Mouse (Mus musculus) hindbrain, embryonic 14.5 days (tissue): ENCODE measurements around the gene Wnt3. TPM values are rescaled to one million over a fixed set of nuclear protein-coding genes. Genes with fewer than 3 reads are reported as not detected.

Source experiments
- ATAC-seq: fragments of 200-750 bp; cut with Nextera tagmentation; 2 replicates; pipeline ENCODE4 v1.8.0; 2017; ENCODE audit warnings: moderate number of reproducible peaks, mild to moderate bottlenecking, moderate TSS enrichment, moderate library complexity; ENCODE audit not compliant: low FRiP score
- DNase-seq: peaks from one replicate; pipeline ENCODE4 v3.0.0-alpha.2; 2015; ENCODE audit warnings: low spot score
- H3K27ac ChIP-seq: fragments of 300-500 bp; sonication (generic); 2 replicates; pipeline ENCODE4 v1.5.1; 2014; ENCODE audit warnings: mild to moderate bottlenecking, moderate library complexity
- H3K27me3 ChIP-seq: fragments of 300-500 bp; sonication (generic); 2 replicates; pipeline ENCODE4 v1.6.1; 2014; ENCODE audit warnings: mild to moderate bottlenecking, low read length, mixed read lengths; ENCODE audit not compliant: control insufficient read depth, insufficient read depth
- H3K36me3 ChIP-seq: fragments of 300-500 bp; sonication (generic); replicated peaks from 2 replicates; pipeline ENCODE4 v1.6.1; 2014; ENCODE audit not compliant: control insufficient read depth, insufficient read depth
- H3K4me1 ChIP-seq: fragments of 300-500 bp; sonication (generic); replicated peaks from 2 replicates; pipeline ENCODE4 v1.6.1; 2014; ENCODE audit warnings: antibody characterized with exemption, low read length, mixed read lengths; ENCODE audit not compliant: control insufficient read depth, insufficient read depth
- H3K4me2 ChIP-seq: fragments of 300-500 bp; sonication (generic); replicated peaks from 2 replicates; pipeline ENCODE4 v1.6.1; 2014; ENCODE audit warnings: mild to moderate bottlenecking, moderate library complexity
- H3K4me3 ChIP-seq: fragments of 300-500 bp; sonication (generic); replicated peaks from 2 replicates; pipeline ENCODE4 v1.5.1; 2014; ENCODE audit warnings: mild to moderate bottlenecking, low read length
- H3K9ac ChIP-seq: fragments of 300-500 bp; sonication (generic); 2 replicates; pipeline ENCODE4 v1.6.1; 2014
- H3K9me3 ChIP-seq: fragments of 300-500 bp; sonication (generic); 2 replicates; pipeline ENCODE4 v1.6.1; 2016; ENCODE audit warnings: low read length; ENCODE audit not compliant: control insufficient read depth
- WGBS: fragments of 180-500 bp; shearing (Covaris S2); extraction: QIAGEN DNeasy Blood & Tissue Kit; methylation state at CpG from one replicate; pipeline ENCODE4 v1.1.7; 2014; 5-methylcytosine and 5-hydroxymethylcytosine counted together
- polyA plus RNA-seq: library from polyadenylated mRNA; unstranded; fragments of >200 nt; fragmentation: Nextera tagmentation; extraction: Ambion mirVana; gene quantifications from 2 replicates; pipeline ENCODE4 v1.2.1, GENCODE M21; 2014

The Wnt3 gene
- polyA plus RNA-seq, 1 experiment from 2014 or later: 9.0 TPM

DNA sequence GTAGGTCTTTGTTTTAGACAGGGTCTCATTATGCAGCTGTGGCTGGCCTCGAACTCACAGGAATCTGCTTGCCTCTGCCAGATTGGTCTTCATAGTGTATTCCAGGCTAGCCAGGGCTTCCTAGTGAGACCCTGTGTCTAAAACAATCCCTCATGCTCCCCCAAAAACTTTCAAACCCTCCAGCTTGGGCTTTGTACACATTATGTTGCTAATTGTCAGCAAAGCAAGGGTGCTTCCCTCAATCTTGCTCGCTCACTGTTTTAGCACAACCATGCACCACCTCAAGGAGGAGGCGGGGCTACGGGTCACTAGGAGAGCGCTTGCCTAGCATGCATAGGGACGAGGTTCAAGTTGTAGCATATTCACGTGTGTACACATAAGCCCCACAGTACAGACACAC is 54.9 kb downstream of the Wnt3 start:
- Histone ChIP-seq H3K4me2 (no peak overlapping the region), H3K4me1 (no peaks in the 10 kb centered on the region), H3K4me3 (no peak overlapping the region), H3K9me3 (no peaks in the 10 kb centered on the region), H3K36me3 (peaks cover 31% of the 10 kb centered on the region), H3K27ac (no peak overlapping the region), H3K27me3 (no peaks in the 10 kb centered on the region), H3K9ac (no peak overlapping the region)
- DNase-seq (no peak), ATAC-seq (no peak)
- 85% methylated on average over 7 of the region's 7 CpGs for WGBS

DNA sequence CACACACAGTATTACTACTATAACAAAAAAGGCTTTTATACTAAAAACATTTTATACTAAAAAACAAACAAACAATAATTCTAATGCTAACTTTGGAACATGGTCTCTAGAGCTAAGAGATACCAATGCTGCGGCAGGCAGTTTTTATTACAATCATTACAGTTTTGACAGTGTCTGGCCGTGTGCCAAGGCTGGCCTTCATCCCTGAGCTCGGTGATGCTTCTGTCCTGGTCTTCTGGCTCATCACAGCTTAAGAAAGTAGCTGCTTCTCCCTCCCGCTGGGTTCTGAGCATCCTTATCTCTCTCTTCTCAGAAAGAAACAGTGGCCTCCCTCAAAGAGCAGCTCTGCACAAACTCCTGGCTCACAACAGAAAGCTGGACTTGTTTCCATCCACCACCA is 56.0 kb downstream of the Wnt3 start:
- 76% methylated on average over 4 of the region's 4 CpGs for WGBS
- DNase-seq: no peak
- no peak for ATAC-seq
- Histone ChIP-seq H3K36me3 (peaks cover 27% of the 10 kb centered on the region), H3K4me3 (no peak overlapping the region), H3K9me3 (no peaks in the 10 kb centered on the region), H3K9ac (no peak overlapping the region), H3K27me3 (no peaks in the 10 kb centered on the region), H3K4me2 (no peak overlapping the region), H3K27ac (no peak overlapping the region), H3K4me1 (no peaks in the 10 kb centered on the region)

DNA sequence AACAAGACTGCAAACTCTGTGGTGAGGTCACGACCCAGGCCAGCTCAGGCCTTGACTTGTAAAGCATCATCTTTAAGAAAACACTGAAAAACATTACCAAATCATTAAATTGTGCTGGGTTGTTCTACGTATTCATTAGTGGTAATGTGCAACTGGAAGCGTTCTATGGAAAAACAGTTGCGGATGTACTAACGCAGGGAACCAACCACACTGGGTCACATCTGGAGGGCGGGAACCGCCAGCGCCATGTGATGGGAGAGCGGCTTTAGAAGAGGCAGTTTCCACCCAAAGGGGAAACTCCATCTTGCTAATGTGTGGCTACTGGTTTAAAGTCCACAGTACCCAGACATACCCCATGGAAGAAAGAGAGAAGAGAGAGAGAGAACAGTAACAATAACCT is 56.5 kb downstream of the Wnt3 start:
- DNase-seq (no peak), ATAC-seq (no peak)
- 92% methylated on average over 9 of the region's 9 CpGs for WGBS
- H3K4me2 ChIP-seq: no peak overlapping the region
- peaks cover 24% of the 10 kb centered on the region for H3K36me3 ChIP-seq
- H3K4me3 ChIP-seq: no peak overlapping the region
- H3K9me3 ChIP-seq: no peaks in the 10 kb centered on the region
- H3K9ac ChIP-seq: no peak overlapping the region
- no peaks in the 10 kb centered on the region for H3K27me3 ChIP-seq
- no peak overlapping the region for H3K27ac ChIP-seq
- H3K4me1 ChIP-seq: no peaks in the 10 kb centered on the region

DNA sequence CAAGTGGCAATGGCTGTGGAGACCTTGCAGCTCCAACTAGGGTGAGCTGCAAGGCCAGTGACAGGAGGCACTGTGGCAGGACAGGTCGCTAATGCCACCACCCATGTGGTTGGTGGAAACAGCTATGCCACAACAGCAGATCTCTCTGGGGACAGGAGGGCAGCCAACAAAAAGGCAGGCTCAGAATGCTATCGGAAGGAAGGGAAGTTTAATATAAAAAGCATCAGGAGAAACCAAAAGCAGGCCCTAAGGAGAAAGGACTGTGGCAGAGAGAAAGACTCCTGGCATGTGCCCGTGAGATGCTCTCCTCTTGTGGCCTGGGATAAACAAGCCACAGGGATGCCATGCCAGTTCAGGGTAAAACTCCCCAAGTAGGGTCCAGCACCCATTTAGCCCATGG is 57.8 kb downstream of the Wnt3 start:
- ATAC-seq (no peak), DNase-seq (no peak)
- H3K4me3 ChIP-seq: no peak overlapping the region
- H3K27me3 ChIP-seq: no peaks in the 10 kb centered on the region
- 72% methylated on average over 3 of the region's 3 CpGs for WGBS
- peaks cover 23% of the 10 kb centered on the region for H3K36me3 ChIP-seq
- H3K9ac ChIP-seq: no peak overlapping the region
- no peak overlapping the region for H3K27ac ChIP-seq
- H3K4me2 ChIP-seq: no peak overlapping the region
- H3K4me1 ChIP-seq: no peaks in the 10 kb centered on the region
- H3K9me3 ChIP-seq: no peaks in the 10 kb centered on the region

DNA sequence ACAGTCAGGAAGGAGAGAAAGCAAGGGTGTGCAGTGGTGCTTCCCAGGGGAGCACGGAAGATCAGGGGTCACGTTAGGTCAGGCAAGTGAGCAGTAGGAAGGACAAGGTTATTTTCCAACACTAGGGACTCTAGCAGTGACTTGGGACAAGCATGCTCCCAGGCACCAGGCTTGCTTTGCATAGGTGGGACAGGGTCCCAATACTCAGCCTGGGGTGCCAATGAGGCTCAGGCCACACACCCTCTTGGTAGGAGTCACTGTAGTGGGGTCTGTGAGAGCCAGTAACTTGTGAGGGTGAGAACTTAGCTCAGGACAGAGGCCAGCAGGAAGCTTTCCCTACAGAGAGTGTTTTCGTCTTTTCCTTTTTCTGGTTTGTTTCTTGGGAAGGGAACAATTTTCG is 58.4 kb downstream of the Wnt3 start:
- no peak for ATAC-seq
- no peaks in the 10 kb centered on the region for H3K9me3 ChIP-seq
- 78% methylated on average over 4 of the region's 4 CpGs for WGBS
- H3K27ac ChIP-seq: no peak overlapping the region
- no peak for DNase-seq
- H3K27me3 ChIP-seq: no peaks in the 10 kb centered on the region
- H3K4me3 ChIP-seq: no peak overlapping the region
- no peak overlapping the region for H3K4me2 ChIP-seq
- H3K36me3 ChIP-seq: peaks cover 17% of the 10 kb centered on the region
- no peaks in the 10 kb centered on the region for H3K4me1 ChIP-seq
- no peak overlapping the region for H3K9ac ChIP-seq

DNA sequence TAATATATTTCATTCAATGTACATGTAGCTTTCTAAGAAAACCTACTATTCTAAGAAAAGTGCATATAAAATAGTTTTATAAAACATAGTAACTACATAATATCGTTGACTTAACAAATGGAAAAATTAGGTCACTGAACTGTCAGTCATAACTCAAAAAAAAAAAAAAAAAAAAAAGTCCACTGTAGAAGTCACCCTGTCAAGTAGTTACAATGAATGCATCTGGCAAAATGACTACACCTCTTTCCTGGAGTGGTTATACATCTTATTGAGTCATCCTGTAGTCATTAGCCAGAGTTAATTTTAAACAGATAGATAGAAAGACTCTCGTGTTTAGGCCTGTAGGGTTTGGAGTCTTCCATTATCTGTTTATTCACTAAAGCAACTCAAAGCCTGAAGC is 65.0 kb downstream of the Wnt3 start:
- Histone ChIP-seq H3K9ac (no peak overlapping the region), H3K9me3 (no peaks in the 10 kb centered on the region), H3K4me1 (peaks cover 18% of the 10 kb centered on the region), H3K4me2 (no peak overlapping the region), H3K36me3 (0 out of 2 replicates have a peak, but pooled peaks cover 12% of the 10 kb centered on the region), H3K4me3 (no peak overlapping the region), H3K27me3 (no peaks in the 10 kb centered on the region), H3K27ac (no peak overlapping the region)
- no peak for DNase-seq
- 84% methylated on average over 2 of the region's 2 CpGs for WGBS
- ATAC-seq: no peak

DNA sequence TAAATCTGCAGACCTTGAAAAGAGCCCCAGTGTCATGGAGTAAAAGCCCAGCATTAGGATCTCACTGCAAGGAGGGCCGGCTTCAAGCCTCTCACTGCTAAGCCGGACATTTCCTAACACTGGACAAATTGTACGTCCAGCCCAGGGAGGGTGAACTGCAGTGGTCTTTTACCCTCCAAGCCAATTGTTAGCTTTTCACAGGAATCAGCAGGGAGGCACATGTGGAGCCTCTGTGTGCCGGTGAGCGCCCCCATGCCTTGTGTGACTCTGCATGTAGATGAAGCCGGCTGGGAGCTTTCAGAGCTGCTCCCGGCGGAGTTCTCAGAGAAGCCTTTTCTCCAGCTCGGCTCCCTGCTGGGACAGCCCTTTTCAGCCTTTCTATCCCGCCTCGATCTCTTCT is 66.9 kb downstream of the Wnt3 start:
- Histone ChIP-seq H3K9ac (peak overlapping the region; percentile 40), H3K9me3 (no peaks in the 10 kb centered on the region), H3K27ac (peak overlapping the region; percentile 63), H3K4me2 (peak overlapping the region; percentile 40), H3K36me3 (0 out of 2 replicates have a peak, but pooled peaks cover 8% of the 10 kb centered on the region), H3K4me1 (peaks cover 18% of the 10 kb centered on the region), H3K27me3 (no peaks in the 10 kb centered on the region), H3K4me3 (no peak overlapping the region)
- DNase-seq (peak; percentile 64), ATAC-seq (peak; percentile 74; the same call in 1 of the 2 replicates)
- 3% methylated on average over 11 of the region's 11 CpGs for WGBS

DNA sequence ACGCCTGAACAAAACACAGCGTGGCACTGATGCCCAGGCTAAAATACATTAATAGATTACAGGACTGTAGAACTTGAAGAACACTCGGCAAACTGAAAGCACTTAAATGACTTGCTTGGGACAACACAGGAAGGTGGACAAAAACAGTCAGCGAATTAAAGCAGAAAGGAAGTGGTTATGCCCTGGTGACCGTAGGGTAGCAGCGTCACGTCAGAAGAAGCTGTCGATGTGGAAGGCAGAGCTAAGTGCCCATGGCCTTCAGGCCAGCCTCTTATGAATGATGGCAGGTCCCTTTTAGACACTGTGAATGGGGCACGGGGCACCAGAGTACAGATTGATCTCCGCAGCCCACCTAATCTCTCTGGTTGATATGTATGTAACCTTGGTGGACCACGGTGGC is 74.3 kb downstream of the Wnt3 start:
- Histone ChIP-seq H3K9me3 (no peaks in the 10 kb centered on the region), H3K4me1 (peaks cover under 1% of the 10 kb centered on the region; the same call in 1 of the 2 replicates), H3K9ac (no peak overlapping the region), H3K27me3 (no peaks in the 10 kb centered on the region), H3K4me3 (no peak overlapping the region), H3K36me3 (peaks cover 28% of the 10 kb centered on the region), H3K27ac (no peak overlapping the region), H3K4me2 (no peak overlapping the region)
- whole genome bisulfite sequencing: 91% methylated on average over 11 of the region's 11 CpGs
- DNase-seq (no peak), ATAC-seq (no peak)

DNA sequence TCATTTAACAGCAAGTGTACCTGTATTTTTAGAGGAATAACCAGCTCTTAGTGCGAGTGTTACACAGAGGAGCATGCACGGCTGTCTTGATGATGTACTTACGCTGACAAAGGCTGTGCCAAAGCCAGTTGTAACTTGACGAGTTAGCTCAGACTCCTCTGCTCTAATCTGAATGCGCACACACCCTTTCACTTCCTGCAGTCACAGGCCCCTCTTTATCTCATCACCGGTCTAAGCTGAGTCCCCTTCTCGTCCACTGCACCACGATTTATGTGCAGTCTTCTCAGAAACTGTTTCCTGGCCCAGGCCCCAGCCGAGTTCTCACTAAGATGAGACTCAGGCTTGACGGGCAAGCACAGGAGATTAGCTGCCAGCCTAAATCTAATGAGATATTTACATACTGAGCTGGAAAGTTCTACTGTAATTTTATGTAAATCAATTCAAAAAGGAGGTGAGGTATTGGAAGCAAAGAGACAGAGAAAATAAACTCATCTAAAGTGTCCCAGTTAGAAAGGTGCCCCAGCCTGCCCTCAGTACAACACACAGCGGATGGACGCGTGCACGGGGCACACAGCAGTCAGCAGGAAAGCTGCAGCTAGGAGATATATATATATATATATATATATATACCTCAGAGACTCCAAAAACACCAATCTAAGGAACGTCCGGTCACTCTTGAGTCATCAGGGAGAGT is 78.8 kb downstream of the Wnt3 start:
- Histone ChIP-seq H3K4me2 (no peak overlapping the region), H3K4me1 (peaks cover 13% of the 10 kb centered on the region), H3K27ac (no peak overlapping the region), H3K9ac (0 out of 2 replicates have a peak overlapping the region, but pooled peaks have one; percentile 16), H3K36me3 (peaks cover 32% of the 10 kb centered on the region), H3K27me3 (no peaks in the 10 kb centered on the region), H3K9me3 (no peaks in the 10 kb centered on the region), H3K4me3 (no peak overlapping the region)
- no peak for DNase-seq
- ATAC-seq: no peak
- WGBS: 55% methylated on average over 16 of the region's 16 CpGs
